Mouse (Mus musculus) CD4-positive, CD25-positive, alpha-beta regulatory T cell, adult 4 months (primary cell): ENCODE measurements at regions not wholly inside any gene's neighbourhood (a gene's known extent, or its start where the extent isn't known, plus 50 kb on each side); places are given as distances from the start of the nearest gene placed in this dataset.
A peak's percentile ranks its signal among the peaks of the same experiment; 100 is the strongest.

ENCODE experiments used
- ATAC-seq: one replicate; pipeline ENCODE4 v1.8.0; 2017

DNA sequence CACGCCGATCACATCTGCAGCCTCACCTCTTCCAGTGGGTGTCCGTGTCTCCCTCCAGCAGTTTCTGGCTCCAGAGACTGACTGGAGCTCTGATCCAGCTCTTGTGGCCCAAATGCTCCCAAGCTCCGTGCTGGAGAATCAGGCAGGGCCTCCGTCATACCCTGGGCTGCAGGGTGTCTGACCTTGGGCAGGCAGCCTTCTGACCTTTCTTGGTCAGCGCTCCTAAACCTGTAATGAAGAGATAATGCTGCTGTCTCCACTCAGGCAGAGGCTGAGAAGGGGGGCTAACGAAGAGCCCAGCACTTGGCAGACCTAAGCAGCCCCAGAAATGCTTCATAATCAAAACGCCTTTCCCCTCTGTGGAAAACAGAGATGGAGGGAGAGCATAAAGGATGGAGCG lies 89.9 kb upstream of the Mef2a start:
- ATAC-seq = no peak

DNA sequence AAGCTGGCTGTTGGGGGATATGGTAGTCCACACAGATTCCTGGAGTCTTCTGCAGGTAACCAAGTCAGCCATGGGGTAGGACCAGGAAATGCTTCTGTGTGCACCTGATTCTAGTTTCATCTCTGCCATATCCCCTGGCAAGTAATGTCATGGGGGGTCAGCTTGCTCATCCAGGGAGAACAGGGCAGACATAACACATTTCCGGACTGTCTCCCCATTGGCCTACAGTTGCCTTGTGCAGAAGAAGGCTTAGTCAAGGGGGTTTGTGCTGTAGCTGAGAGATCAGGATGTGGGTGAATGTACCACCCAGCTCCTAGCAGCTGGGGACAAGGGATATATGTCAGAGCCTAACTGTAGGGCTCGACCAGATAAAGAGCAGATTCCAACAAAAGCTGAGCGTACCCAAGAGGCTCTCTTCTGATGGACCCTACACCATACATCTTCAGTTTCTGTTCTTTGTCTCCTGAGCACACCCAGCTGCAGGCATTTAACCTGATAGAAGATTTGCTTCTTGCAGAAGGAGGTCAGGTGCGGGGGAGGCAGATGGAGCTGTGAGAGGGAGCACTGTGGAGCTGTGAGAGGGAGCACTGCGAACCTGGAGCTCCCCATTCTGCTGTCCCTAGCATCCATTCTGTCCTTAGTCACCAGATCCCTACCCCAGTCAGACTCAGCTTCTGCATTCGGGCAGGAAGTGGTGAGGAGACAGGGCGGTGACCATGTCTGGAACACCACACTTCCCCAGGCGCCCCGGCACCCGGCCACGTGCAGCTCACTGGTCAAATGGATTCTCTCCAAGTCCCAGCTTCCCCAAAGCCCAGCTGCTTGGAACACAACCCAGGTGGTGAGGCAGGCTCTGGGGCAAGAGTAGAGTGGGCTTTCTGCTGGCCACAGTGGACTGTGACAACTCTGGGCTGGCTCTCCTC lies 88.9 kb upstream of the Mef2a start:
- ATAC-seq = peak; percentile 53

- ATAC-seq = no peak
Observed at GRCm38 (mm10) chr7:67459810-67460209, 87.2 kb upstream of the Mef2a start.

- no peak for ATAC-seq
Observed at GRCm38 (mm10) chr7:67459209-67459608, 86.6 kb upstream of the Mef2a start.

GRCm38 (mm10) chr7:67458640-67459039 lies 86.0 kb upstream of the Mef2a start:
- ATAC-seq = no peak

- ATAC-seq = no peak
Observed at GRCm38 (mm10) chr7:67457898-67458297, 85.2 kb upstream of the Mef2a start.

DNA sequence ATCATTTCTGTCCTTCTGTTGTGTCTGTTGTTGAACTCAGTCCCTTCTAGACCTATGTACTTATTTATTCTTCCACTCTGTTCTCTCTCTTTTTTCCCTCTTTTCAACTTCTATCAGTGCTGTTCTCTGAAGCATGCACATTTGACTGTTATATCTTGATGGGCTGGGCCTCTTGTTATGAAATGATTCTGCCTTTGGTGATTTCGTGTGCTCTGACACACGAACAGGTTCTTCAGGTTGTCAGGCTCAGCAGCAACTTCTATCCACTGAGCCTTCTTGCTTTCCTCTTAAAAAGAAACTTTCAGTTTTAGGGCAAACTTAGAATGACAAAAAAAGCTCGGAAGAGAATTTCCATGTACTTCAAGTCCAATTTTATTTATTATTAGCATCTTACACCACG lies 83.4 kb upstream of the Mef2a start:
- no peak for ATAC-seq

DNA sequence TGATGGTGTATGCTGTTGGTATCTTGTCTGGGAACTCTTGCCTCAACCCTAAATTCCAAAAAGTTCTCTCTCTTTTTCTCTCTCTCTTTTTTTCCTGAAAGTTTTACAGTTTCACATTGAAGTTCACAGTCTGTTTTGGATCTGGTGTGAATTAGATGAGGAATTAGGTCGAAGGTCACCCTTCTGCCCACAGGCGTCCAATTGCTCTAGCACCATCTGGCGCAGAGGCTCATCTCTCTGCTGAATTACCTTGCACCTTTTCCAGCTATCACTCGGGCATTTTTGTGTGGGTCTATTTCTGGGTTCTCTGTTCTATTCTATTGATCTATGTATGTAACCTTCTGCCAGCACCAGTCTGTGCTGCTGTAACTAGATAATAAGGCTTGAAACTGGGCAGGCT lies 81.8 kb upstream of the Mef2a start:
- ATAC-seq = no peak

DNA sequence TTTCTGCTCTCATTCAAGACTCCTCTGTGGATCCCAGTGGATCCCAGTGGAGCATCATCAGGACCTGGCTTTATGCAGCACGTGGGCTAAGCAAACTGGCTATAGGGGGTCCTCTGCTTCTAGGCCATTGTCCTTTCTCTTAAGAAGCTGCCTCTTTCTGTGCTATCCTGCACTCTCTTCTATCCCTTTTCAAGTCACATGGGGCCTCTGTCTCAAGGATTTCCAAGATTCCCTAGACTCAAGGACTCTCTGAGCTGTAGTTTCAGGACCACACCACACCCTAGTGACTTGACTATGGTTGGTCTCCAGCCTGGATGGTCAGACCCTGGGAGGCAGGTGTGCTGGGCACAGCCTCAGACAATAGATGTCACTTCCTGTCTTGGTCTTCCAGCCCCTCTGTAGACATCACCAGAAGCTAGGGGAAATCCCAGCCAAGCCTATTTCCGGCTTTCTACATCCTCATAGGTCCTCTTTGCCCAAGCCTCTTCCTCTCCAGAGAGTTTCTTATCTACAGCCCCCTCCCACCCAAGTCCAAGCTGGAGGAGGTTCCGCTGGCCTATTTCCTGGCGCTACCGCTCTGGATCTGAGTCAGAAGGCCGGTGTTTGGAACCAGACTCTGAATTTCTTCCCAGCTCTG lies 78.6 kb upstream of the Mef2a start:
- ATAC-seq = peak; percentile 98

GRCm38 (mm10) chr7:67446606-67447005 lies 73.9 kb upstream of the Mef2a start:
- no peak for ATAC-seq

- ATAC-seq = peak; percentile 31
Observed at GRCm38 (mm10) chr7:67445203-67446041, 72.8 kb upstream of the Mef2a start.

DNA sequence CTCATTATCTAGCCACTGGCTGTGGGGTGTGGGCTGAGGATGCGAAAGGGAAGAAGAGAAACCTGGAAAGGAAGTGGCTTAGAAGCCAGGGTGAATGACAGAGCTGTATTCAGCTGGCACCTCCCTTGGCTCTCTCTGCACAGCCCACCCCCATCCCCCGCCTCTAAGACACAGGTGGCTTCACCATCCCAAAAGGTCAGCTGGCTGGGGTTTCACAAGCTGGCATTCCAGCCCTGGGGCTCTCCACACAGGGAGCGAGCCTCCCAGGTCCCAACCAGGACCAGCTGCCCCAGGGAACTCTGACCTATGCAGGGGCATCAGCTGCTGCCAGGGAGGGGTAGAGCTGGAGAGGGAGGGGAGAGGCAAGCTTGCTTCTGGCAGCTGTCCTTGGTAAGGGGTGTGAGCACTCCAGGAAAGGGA lies 71.9 kb upstream of the Mef2a start:
- peak; percentile 82 for ATAC-seq

GRCm38 (mm10) chr7:67443666-67444065 lies 71.0 kb upstream of the Mef2a start:
- ATAC-seq = no peak

DNA sequence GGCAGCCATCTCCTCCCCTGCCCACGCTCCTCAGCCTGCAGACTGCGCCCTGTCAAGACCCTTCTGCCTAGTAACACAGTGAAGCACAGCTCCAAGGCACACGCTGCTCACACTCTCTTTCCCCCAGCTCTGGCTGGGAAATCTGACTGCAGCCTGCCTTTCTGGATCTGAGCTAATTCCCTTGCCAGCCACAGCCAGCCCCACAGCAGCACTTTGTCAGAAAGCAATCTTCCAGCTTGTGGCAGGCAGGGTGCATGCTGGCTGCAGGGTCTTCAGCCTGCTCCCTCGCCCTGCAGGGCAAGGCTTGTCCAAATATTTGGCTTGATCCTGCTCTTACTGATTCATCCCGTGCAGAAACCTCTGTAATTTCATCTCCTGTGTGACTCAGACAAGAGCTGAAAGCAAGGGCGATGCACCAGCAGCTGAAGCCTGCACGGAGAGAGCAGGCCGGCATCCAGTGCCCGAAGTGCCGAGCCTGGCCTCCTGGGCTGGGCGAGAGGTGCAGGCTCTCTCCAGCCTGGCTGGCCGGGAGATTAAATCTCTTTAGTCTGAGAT lies 70.4 kb upstream of the Mef2a start:
- ATAC-seq = no peak

DNA sequence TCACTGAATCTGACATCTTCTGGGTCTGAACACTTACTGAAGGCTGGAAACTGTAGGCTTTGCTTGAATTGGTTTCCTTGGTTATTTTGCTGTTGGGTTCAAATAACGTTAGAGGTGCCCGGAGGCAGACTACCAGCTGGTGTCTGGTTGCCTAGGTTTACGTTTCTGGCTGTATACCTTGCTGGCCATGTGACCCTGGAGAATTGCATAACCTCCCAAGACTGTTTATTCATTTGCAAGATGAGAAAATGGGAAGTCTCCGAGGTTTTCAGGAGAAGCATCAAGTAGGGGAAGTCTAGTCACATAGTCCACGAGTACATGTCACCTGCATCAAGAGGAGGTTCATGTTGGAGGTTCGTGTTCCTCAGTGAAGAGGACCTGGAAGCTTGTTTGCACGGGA lies 69.6 kb upstream of the Mef2a start:
- ATAC-seq = no peak

DNA sequence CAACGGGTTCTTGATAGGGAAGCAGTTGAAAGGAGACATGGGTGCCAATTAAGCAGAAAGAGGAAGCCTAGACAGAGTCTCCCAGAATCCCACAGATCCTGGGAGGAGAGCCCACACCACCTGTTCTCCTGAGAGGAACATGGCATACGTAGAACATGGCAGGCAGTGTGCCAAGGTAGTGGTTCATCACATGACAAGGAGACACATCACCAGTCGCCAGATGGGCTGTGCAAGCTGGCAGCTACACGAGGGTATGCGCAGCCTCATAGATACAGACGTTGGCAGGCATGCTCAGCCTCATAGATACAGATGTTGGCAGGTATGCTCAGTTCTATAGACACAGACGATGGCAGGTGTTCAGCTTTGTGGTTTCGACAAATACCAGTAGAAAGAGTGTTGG lies 68.1 kb upstream of the Mef2a start:
- ATAC-seq = no peak

GRCm38 (mm10) chr7:67437216-67438006 lies 64.8 kb upstream of the Mef2a start:
- no peak for ATAC-seq

DNA sequence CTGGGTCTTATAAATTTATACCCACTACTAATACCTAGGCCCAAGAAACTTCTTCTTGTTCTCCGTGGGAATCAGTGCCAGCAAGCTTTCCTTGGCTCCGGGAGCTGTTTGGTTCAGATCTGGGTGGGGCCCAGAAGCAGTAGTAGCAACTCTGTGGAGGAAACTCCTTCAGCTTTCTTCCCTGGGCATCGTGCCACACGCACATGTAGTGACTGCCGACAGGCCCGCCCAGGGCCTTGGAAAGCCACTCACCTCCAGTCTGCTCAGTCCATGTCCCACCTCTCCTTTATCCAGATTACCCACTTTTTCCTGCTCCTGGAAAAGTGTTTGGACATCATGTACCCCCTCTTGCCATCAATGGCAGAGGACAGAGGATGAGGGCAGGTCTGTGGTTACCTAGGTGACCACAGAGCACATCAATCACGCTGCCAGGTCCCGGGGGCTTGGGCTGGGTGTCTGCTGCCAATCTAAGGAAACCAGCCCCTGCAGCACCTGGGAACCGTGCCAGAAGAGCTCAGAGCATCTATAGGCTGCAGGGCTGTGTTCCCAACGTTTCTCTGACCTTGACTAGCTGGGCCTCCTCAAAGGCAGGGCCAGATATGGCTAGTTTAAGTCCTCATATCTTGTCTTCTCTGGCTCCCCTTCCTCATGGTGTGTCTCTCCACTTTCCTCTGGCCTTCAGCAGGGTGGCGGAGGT lies 63.1 kb upstream of the Mef2a start:
- ATAC-seq = no peak

DNA sequence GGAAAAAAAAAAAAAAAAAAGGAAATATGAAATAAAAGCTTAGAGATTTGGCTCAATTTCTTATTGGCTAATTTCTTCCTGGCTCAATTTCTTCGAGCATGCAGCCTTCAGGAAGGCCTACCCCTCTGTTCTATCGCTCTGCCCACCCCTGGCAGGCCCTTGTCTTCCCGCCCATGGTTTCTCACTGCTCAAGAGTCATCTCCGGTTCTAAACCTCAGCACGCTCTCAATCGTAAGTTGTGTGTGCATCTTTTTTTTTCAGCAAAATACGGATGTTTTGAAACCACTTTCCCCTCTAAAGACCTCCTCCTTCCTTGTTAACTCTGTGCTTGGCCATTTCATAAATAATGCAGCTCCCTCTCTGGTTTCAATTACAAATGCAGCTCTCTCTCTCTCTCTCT lies 58.3 kb upstream of the Mef2a start:
- no peak for ATAC-seq

DNA sequence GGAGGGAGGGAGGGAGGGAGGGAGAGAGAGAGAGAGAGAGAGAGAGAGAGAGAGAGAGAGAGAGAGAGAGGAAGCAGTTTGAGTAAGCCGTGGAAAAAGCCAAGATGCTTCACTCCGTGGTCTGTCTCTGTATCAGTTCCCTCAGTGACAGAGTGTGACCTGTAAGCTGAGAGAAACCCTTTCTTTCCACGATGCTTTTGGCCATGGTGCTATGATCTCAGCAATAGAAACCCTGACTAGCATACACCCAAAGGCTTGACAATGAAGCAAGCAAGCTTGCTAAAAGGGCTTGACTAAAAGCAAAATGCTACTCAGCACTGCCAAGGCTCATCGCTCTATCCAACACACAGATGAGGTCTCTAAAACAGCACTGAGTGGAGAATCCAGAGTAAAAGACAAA lies 57.4 kb upstream of the Mef2a start:
- no peak for ATAC-seq
